Mouse (Mus musculus) E14TG2a.4 (cell line): ENCODE results near the gene Abce1.
A peak's percentile ranks its signal among the peaks of the same experiment; 100 is the strongest.

ENCODE experiments used
- H3K27me3 ChIP-seq: 2 replicates; pipeline ENCODE4 v1.6.1; 2014; ENCODE audit warnings: low read length, control low read depth; ENCODE audit not compliant: insufficient read depth
- H3K36me3 ChIP-seq: 2 replicates; pipeline ENCODE4 v1.6.1; 2014; ENCODE audit warnings: low read length, control low read depth; ENCODE audit not compliant: insufficient read depth
- H3K4me1 ChIP-seq: replicated peaks from 2 replicates; pipeline ENCODE4 v1.6.1; 2014; ENCODE audit warnings: low read depth, low read length, control low read depth
- H3K4me3 ChIP-seq: replicated peaks from 2 replicates; pipeline ENCODE4 v1.5.1; 2014; ENCODE audit warnings: mild to moderate bottlenecking, low read length
- H3K9me3 ChIP-seq: 2 replicates; pipeline ENCODE4 v1.6.1; 2014; ENCODE audit warnings: low read length, control low read depth
- CTCF ChIP-seq: conservative IDR thresholded peaks from 2 replicates; pipeline ENCODE4 v1.5.1; 2014; ENCODE audit warnings: low read length
- NANOG ChIP-seq: IDR thresholded peaks from 2 replicates; pipeline ENCODE4 v1.6.1; 2014; ENCODE audit warnings: borderline replicate concordance, low read length, mixed read lengths
- POU5F1 ChIP-seq: IDR thresholded peaks from 2 replicates; pipeline ENCODE4 v1.6.1; 2014; ENCODE audit warnings: low read length, borderline replicate concordance

The Abce1 gene

GRCm38 (mm10) chr8:79637237-79637636, 74.3 kb downstream of the Abce1 start:
- Histone ChIP-seq H3K9me3 (no peaks in the 10 kb centered on the region), H3K27me3 (no peaks in the 10 kb centered on the region), H3K4me3 (no peak overlapping the region), H3K36me3 (peaks cover 13% of the 10 kb centered on the region), H3K4me1 (peaks cover 36% of the 10 kb centered on the region)
- TF ChIP-seq POU5F1 (no peak), CTCF (no peak), NANOG (no peak)

GRCm38 (mm10) chr8:79636151-79636550, 75.4 kb downstream of the Abce1 start:
- Histone ChIP-seq H3K9me3 (no peaks in the 10 kb centered on the region), H3K4me3 (no peak overlapping the region), H3K4me1 (peaks cover 25% of the 10 kb centered on the region), H3K27me3 (no peaks in the 10 kb centered on the region), H3K36me3 (peaks cover 2% of the 10 kb centered on the region)
- TF ChIP-seq NANOG (no peak), POU5F1 (no peak), CTCF (no peak)

- Histone ChIP-seq H3K27me3 (no peaks in the 10 kb centered on the region), H3K9me3 (no peaks in the 10 kb centered on the region), H3K4me3 (peak overlapping the region; percentile 56), H3K4me1 (peaks cover 22% of the 10 kb centered on the region), H3K36me3 (no peaks in the 10 kb centered on the region)
- no peak for TF ChIP-seq NANOG
- no peak for TF ChIP-seq POU5F1
- no peak for TF ChIP-seq CTCF
These were observed 76.0 kb downstream of the Abce1 start for GRCm38 (mm10) chr8:79635491-79635890.
